Mouse (Mus musculus) forebrain, embryonic 14.5 days (tissue): ENCODE measurements around the gene Sh3pxd2a. TPM values are rescaled to one million over a fixed set of nuclear protein-coding genes. Genes with fewer than 3 reads are reported as not detected.

ENCODE experiments used
- ATAC-seq: fragments of 200-750 bp; cut with Nextera tagmentation; 2 replicates; pipeline ENCODE4 v1.8.0; 2017; ENCODE audit warnings: mild to moderate bottlenecking, moderate library complexity
- DNase-seq: peaks from one replicate; pipeline ENCODE4 v3.0.0-alpha.2; 2015; ENCODE audit warnings: low spot score
- H3K27ac ChIP-seq: fragments of 300-500 bp; sonication (generic); 2 replicates; pipeline ENCODE4 v1.5.1; 2014; ENCODE audit warnings: low read depth, mild to moderate bottlenecking, control low read depth, low read length, moderate library complexity
- H3K27me3 ChIP-seq: fragments of 300-500 bp; sonication (generic); replicated peaks from 2 replicates; pipeline ENCODE4 v1.6.1; 2014; ENCODE audit warnings: low read length, control low read depth, mixed read lengths; ENCODE audit not compliant: control insufficient read depth, insufficient read depth
- H3K36me3 ChIP-seq: fragments of 300-500 bp; sonication (generic); 2 replicates; pipeline ENCODE4 v1.6.1; 2014; ENCODE audit warnings: low read length, control low read depth; ENCODE audit not compliant: control insufficient read depth, insufficient read depth
- H3K4me1 ChIP-seq: fragments of 300-500 bp; sonication (generic); 2 replicates; pipeline ENCODE4 v1.6.1; 2014; ENCODE audit warnings: antibody characterized with exemption, low read length, control low read depth; ENCODE audit not compliant: control insufficient read depth, insufficient read depth
- H3K4me2 ChIP-seq: fragments of 300-500 bp; sonication (generic); 2 replicates; pipeline ENCODE4 v1.6.1; 2014; ENCODE audit warnings: mild to moderate bottlenecking, control low read depth, low read length
- H3K4me3 ChIP-seq: fragments of 300-500 bp; sonication (generic); 2 replicates; pipeline ENCODE4 v1.5.1; 2014; ENCODE audit warnings: low read depth, low read length, control low read depth
- H3K9ac ChIP-seq: fragments of 300-500 bp; sonication (generic); 2 replicates; pipeline ENCODE4 v1.6.1; 2014; ENCODE audit warnings: mild to moderate bottlenecking, low read length, control low read depth, moderate library complexity
- H3K9me3 ChIP-seq: fragments of 300-500 bp; sonication (generic); replicated peaks from 2 replicates; pipeline ENCODE4 v1.6.1; 2016; ENCODE audit warnings: low read length, control low read depth, mixed read lengths; ENCODE audit not compliant: control insufficient read depth
- WGBS: fragments of 180-500 bp; shearing (Covaris S2); extraction: QIAGEN DNeasy Blood & Tissue Kit; methylation state at CpG from one replicate; pipeline ENCODE4 v1.1.7; 2014; 5-methylcytosine and 5-hydroxymethylcytosine counted together
- polyA plus RNA-seq: library from polyadenylated mRNA; unstranded; fragments of >200 nt; fragmentation: Nextera tagmentation; extraction: Ambion mirVana; gene quantifications from 2 replicates; pipeline ENCODE4 v1.2.1, GENCODE M21; 2014

The Sh3pxd2a gene
- polyA plus RNA-seq, 1 experiment from 2014 or later = 3.4 TPM

GRCm38 (mm10) chr19:47247791-47248190 is 216.4 kb downstream of the Sh3pxd2a start:
- no peak overlapping the region for H3K4me2 ChIP-seq
- DNase-seq (no peak), ATAC-seq (no peak)
- no peaks in the 10 kb centered on the region for H3K4me1 ChIP-seq
- H3K9ac ChIP-seq = no peak overlapping the region
- WGBS = 80% methylated on average over 11 of the region's 11 CpGs
- no peaks in the 10 kb centered on the region for H3K9me3 ChIP-seq
- peaks cover 9% of the 10 kb centered on the region for H3K27me3 ChIP-seq
- no peaks in the 10 kb centered on the region for H3K36me3 ChIP-seq
- H3K27ac ChIP-seq = no peak overlapping the region
- H3K4me3 ChIP-seq = no peak overlapping the region

DNA sequence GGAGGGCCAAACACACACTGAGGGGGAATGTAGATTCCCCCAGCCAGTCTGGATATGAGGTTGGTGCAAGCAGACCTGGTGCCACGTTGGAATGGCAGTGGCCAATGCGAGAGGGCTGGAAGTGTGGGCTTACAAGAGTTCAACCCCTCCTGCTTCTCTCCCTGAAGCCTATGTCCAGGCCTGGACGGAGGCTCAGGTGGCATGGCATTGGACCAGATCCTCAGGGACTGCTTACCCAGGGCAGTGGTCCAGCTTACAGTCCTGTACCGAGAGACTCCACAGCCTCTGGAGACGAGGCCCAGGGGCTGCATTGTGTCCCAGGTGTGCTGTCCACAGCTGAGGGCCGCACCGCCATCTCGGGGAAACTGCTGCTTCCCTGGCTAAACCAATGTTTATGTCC is 218.7 kb downstream of the Sh3pxd2a start:
- ATAC-seq (no peak), DNase-seq (no peak)
- Histone ChIP-seq H3K4me1 (no peaks in the 10 kb centered on the region), H3K27ac (no peak overlapping the region), H3K36me3 (no peaks in the 10 kb centered on the region), H3K9ac (no peak overlapping the region), H3K9me3 (no peaks in the 10 kb centered on the region), H3K4me2 (no peak overlapping the region), H3K27me3 (no peaks in the 10 kb centered on the region), H3K4me3 (no peak overlapping the region)
- 85% methylated on average over 8 of the region's 8 CpGs for WGBS

- Histone ChIP-seq H3K27ac (no peak overlapping the region), H3K36me3 (no peaks in the 10 kb centered on the region), H3K9ac (no peak overlapping the region), H3K4me2 (no peak overlapping the region), H3K9me3 (no peaks in the 10 kb centered on the region), H3K4me3 (no peak overlapping the region), H3K27me3 (no peaks in the 10 kb centered on the region), H3K4me1 (no peaks in the 10 kb centered on the region)
- DNase-seq (no peak), ATAC-seq (no peak)
- WGBS = 93% methylated on average over 4 of the region's 4 CpGs
These were observed 222.0 kb downstream of the Sh3pxd2a start for GRCm38 (mm10) chr19:47242227-47242626.

- H3K36me3 ChIP-seq = no peaks in the 10 kb centered on the region
- no peak overlapping the region for H3K4me3 ChIP-seq
- no peak for DNase-seq
- no peak overlapping the region for H3K4me2 ChIP-seq
- no peaks in the 10 kb centered on the region for H3K27me3 ChIP-seq
- no peak overlapping the region for H3K27ac ChIP-seq
- 68% methylated on average over 7 of the region's 7 CpGs for WGBS
- H3K4me1 ChIP-seq = no peaks in the 10 kb centered on the region
- H3K9ac ChIP-seq = no peak overlapping the region
- no peaks in the 10 kb centered on the region for H3K9me3 ChIP-seq
- no peak for ATAC-seq
These were observed 223.2 kb downstream of the Sh3pxd2a start for GRCm38 (mm10) chr19:47240957-47241356.

DNA sequence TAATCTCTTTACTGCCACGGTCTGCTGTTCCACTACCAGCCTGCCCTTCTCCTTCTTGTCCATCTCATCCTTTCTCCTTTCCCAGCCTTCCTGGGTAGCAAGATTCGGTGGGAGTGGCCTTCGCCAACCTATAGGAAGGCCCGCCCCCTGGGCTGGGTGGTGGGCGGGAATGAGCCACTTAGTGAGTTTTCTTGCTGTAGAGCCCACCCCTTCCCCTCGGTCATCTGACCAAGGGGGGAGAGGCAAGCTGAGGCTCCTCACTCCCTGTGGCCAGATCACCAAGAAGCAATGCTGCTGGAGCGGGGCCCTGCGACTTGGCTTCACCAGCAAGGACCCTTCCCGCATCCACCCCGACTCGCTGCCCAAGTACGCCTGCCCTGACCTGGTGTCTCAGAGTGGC is 224.1 kb downstream of the Sh3pxd2a start:
- Histone ChIP-seq H3K4me2 (peak overlapping the region; percentile 33; the same call in 1 of the 2 replicates), H3K36me3 (no peaks in the 10 kb centered on the region), H3K4me3 (peak overlapping the region; percentile 11; the same call in 1 of the 2 replicates), H3K27ac (no peak overlapping the region), H3K9me3 (no peaks in the 10 kb centered on the region), H3K27me3 (no peaks in the 10 kb centered on the region), H3K9ac (no peak overlapping the region), H3K4me1 (no peaks in the 10 kb centered on the region)
- DNase-seq (peak; percentile 29), ATAC-seq (no peak)
- 30% methylated on average over 12 of the region's 12 CpGs for WGBS

DNA sequence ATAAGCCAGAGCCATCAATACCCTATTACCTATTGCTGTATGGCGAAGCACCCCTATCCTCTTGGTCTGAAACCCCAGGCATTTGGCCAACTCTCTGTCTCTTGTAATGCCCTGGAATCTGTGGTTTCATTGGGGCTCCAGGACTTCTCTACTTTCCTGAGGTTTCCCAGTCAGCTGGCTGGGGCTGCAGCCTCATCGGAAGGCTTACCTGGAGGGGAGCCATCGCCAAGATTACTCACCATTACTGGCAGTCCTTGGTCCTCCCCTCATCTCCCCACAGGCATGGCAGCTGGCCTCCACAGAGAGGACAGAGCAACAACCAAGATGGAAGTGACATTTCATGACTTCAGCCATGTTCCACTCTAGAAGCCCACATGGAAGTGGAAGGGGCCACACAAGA is 231.1 kb downstream of the Sh3pxd2a start:
- 93% methylated on average over 3 of the region's 3 CpGs for WGBS
- ATAC-seq (no peak), DNase-seq (no peak)
- peaks cover 4% of the 10 kb centered on the region; the same call in 1 of the 2 replicates for H3K4me1 ChIP-seq
- no peaks in the 10 kb centered on the region for H3K27me3 ChIP-seq
- H3K4me2 ChIP-seq = no peak overlapping the region
- no peaks in the 10 kb centered on the region for H3K36me3 ChIP-seq
- H3K9ac ChIP-seq = no peak overlapping the region
- no peak overlapping the region for H3K4me3 ChIP-seq
- no peaks in the 10 kb centered on the region for H3K9me3 ChIP-seq
- no peak overlapping the region for H3K27ac ChIP-seq

GRCm38 (mm10) chr19:47232077-47232865 is 231.9 kb downstream of the Sh3pxd2a start:
- H3K27ac ChIP-seq = no peak overlapping the region
- WGBS = 87% methylated on average over 5 of the region's 5 CpGs
- H3K27me3 ChIP-seq = no peaks in the 10 kb centered on the region
- no peak overlapping the region for H3K4me2 ChIP-seq
- ATAC-seq (no peak), DNase-seq (no peak)
- no peaks in the 10 kb centered on the region for H3K36me3 ChIP-seq
- peaks cover 4% of the 10 kb centered on the region; the same call in 1 of the 2 replicates for H3K4me1 ChIP-seq
- H3K9ac ChIP-seq = no peak overlapping the region
- no peaks in the 10 kb centered on the region for H3K9me3 ChIP-seq
- H3K4me3 ChIP-seq = no peak overlapping the region

- Histone ChIP-seq H3K4me2 (no peak overlapping the region), H3K4me1 (peaks cover 4% of the 10 kb centered on the region; the same call in 1 of the 2 replicates), H3K9ac (no peak overlapping the region), H3K9me3 (no peaks in the 10 kb centered on the region), H3K27me3 (no peaks in the 10 kb centered on the region), H3K4me3 (no peak overlapping the region), H3K27ac (no peak overlapping the region), H3K36me3 (no peaks in the 10 kb centered on the region)
- DNase-seq (no peak), ATAC-seq (no peak)
- WGBS = 90% methylated on average over 6 of the region's 6 CpGs
These were observed 232.8 kb downstream of the Sh3pxd2a start for GRCm38 (mm10) chr19:47231389-47231788.

- WGBS = 76% methylated on average over 8 of the region's 8 CpGs
- no peak for DNase-seq
These were observed 233.5 kb downstream of the Sh3pxd2a start for GRCm38 (mm10) chr19:47230682-47231081.

More at GRCm38 (mm10) chr19:47230682-47231081, 233.5 kb downstream of the Sh3pxd2a start:
- Histone ChIP-seq H3K27ac (no peak overlapping the region), H3K4me1 (peaks cover 4% of the 10 kb centered on the region; the same call in 1 of the 2 replicates), H3K36me3 (no peaks in the 10 kb centered on the region), H3K4me3 (no peak overlapping the region), H3K9me3 (no peaks in the 10 kb centered on the region), H3K27me3 (no peaks in the 10 kb centered on the region), H3K9ac (no peak overlapping the region), H3K4me2 (no peak overlapping the region)
- no peak for ATAC-seq
